In genomic region chr4:41722918-41723351, GRCm38 (mm10) we compare ENCODE assay signal across 8 mouse cellular contexts. TPM values are rescaled to one million over a fixed set of nuclear protein-coding genes. Genes with fewer than 3 reads are reported as not detected.
DNase-seq lines count a peak whose midpoint lies in the region; ATAC-seq lines count a peak whose summit lies in the region.

Gene Dctn3, minus strand, starts transcription at chr4:41723170.

- H3K9me3 ChIP-seq in hindbrain, embryonic 15.5 days = no peaks in the 10 kb centered on the region

- H3K36me3 ChIP-seq in hindbrain, embryonic 15.5 days = peaks cover 13% of the 10 kb centered on the region

- peak; percentile 95 for ATAC-seq in hindbrain, embryonic 15.5 days (ENCODE audit: low FRiP score, low read depth)

- peak within 1 kb of the TSS; percentile 69 for H3K4me2 ChIP-seq in hindbrain, embryonic 15.5 days

- peaks cover 40% of the 10 kb centered on the region for H3K27me3 ChIP-seq in hindbrain, embryonic 15.5 days

- H3K9ac ChIP-seq in hindbrain, embryonic 15.5 days = peak within 1 kb of the TSS; percentile 83

- H3K4me3 ChIP-seq in hindbrain, embryonic 15.5 days = peak within 1 kb of the TSS; percentile 82

- H3K4me1 ChIP-seq in hindbrain, embryonic 15.5 days (replicated peaks) = peaks cover 37% of the 10 kb centered on the region

- H3K27ac ChIP-seq in hindbrain, embryonic 15.5 days (replicated peaks) = peak within 1 kb of the TSS; percentile 62

- WGBS in hindbrain, embryonic 15.5 days = under 1% methylated on average over 27 of the region's 27 CpGs

- DNase-seq in T-cell, adult 2 months (ENCODE audit: low spot score) = peak; percentile 89
- peak; percentile 87 to 90 for DNase-seq in cerebellum, postnatal 25 days
- DNase-seq in frontal cortex, postnatal 36 days (ENCODE audit: low spot score in 2 of 2) = peak; percentile 87 to 97
- DNase-seq in left cerebral cortex, adult 11 months (ENCODE audit: low spot score) = peak; percentile 95
- peak; percentile 90 to 92 for DNase-seq in lung, postnatal 4 days
- DNase-seq in retina, postnatal 7 days (ENCODE audit: low read depth, low spot score) = peak; percentile 89
- DNase-seq in urinary bladder, postnatal 14 days (ENCODE audit: low spot score) = peak; percentile 87

RNA-seq across cellular contexts. Expression of gene Dctn3, which starts in this region (rescaled TPM):
- 298 and 299 TPM in 2 replicates for polyA plus RNA-seq in hindbrain, embryonic 15.5 days (2015; fragmentation: Nextera tagmentation; extraction: Ambion mirVana)

Comparison
In these comparisons a context has a peak if more than half of its experiments do, and no peak if none do; other contexts are left out.
1. Peak in every context shown above with its lines: DNase-seq, ATAC-seq, H3K4me3 ChIP-seq and H3K27ac ChIP-seq.